Mouse (Mus musculus) spleen, adult 12 weeks (tissue): ENCODE measurements around the gene Eif4e2.
A peak's percentile ranks its signal among the peaks of the same experiment; 100 is the strongest.

ENCODE experiments used
- DNase-seq: peaks from one replicate; pipeline ENCODE4 v3.0.0; 2022; ENCODE audit warnings: low spot score

Gene Eif4e2

DNA sequence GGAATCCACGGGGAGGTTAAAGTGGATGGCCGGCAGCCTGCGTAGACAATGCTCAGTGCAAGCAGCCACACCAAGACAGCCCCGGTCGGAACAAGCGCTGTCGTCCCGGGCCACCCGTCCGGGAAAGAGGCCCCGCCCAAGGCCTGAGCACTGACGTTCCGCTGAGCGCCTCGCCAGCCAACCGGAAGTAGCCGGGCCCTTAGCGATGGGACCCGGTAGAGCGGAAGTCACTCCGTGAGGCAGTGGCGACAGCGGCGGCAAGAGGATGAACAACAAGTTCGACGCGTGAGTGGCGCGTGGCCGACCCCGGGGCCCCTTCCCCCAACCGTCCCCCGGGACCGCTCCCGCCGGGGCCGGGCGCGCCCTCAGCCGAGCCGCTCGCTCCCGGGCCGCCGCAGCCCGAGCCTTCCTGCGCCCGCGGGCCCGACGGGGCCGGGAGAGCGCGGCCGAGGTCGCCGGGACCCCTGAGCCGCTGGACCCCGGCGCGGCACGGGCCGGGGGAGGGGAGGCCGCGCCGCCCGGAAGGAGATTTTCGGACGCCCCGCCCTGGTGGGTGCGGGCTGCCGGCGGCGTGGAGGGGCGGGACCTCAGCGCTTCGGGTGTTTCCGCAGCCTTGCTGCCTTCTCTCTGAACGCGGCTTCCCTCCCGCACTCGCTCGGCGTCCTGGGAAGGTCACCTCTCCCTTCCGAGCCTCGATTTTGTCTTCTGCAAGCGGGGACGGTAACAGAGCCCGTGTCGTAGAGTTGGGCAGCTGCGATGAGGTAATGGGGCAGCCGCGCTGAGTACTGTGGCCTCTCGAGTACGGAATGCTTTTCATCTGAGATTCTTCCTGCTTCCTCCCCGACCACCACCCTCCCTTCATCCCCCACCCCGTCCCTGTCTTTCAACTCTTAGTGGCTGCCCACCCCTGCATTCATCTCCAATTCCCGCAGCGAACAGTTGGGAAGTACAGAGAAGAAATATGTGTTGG lies at the start of gene Eif4e2:
Eif4e2 (plus strand) TSS at position 180 of the 970 bp plus-strand sequence.
- peak; percentile 87 for DNase-seq

DNA sequence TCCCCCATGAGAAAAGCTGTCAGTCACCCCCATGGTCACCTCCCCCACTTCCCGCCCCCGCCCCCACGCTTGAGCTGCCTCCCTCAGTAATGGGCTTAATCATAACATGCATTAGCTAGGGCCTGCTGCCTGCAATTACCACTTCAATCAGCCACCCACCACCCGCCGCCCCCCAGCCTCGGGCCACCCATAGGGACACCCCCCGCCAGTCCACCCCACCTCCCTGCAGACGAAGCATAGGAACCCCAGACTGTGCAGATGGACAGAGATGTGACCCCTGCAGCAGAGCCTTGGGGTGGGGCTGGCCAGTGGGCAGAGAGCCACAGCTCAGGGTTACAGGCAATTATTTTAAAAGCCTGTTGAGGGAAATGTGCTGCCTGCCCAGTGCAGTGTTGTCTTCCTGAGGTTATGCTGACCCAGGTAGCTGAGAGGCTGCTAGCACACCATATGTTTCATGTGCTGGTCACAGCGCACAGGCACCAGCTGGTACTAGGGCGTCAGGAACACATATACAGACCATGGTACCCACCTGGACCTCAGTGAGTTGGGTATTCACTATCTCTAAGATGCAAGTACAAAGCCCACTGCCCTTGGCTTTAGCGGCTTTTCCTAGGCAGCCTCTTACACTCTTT lies 49.4 kb upstream of the Eif4e2 start:
- no peak for DNase-seq

DNA sequence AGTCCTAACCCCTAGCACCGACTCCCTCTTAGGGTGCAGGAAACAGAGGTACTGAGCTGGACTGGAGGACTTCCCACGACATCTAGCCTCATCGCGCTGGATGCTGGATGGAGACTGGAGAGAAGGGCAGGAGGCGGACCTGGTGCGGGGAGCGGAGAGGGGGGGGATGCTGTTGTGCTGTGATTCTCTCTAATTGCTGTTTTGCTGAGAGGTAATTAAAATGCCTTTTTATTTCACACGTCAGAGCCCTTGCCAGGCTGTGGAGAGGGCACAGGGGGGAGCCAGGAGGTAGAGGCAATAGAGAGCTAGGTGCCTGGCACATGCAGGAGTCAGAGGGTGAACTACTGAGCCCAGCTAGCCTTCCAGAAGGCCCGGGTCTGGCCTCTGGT lies 48.9 kb upstream of the Eif4e2 start:
- no peak for DNase-seq

DNA sequence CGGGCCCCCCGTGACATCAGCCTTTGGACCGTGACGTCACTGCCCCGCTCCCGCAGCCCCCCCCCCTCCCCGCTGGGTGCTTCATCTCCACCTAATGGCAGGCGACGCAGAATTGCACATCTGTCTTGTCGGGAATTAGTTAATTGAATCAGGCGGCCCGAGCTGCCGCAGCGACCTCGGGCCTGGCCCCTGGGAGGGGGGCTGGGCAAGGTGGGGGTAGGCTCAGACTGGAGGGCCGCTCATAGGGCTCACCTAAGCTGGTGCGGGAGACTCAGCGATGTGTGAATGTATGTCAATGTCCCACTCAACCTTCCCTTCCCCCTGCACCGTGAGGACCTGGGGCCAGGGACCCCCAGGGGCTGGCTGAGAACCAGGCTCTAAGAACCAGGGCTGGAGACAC lies 43.3 kb upstream of the Eif4e2 start:
- DNase-seq, result no peak

DNA sequence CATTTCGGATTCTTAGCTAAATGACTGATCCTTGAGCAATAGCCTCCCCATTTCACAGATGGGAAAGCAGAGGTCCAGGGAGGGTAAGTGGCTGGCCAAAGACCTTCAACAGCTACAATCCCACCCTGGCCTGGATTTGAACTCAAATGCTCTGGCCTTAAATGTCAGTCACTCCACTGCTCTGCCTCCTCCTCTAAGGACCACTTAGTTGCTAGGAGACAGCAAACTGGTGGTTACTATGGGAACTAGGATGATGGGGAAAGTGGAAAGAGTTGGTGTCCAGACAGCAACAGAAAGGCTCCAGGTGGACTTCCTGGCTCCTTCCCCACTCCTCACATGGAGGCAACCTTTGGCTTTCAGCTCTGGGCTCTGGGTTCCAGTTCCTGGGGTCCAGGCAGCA lies 42.4 kb upstream of the Eif4e2 start:
- DNase-seq, result no peak

DNA sequence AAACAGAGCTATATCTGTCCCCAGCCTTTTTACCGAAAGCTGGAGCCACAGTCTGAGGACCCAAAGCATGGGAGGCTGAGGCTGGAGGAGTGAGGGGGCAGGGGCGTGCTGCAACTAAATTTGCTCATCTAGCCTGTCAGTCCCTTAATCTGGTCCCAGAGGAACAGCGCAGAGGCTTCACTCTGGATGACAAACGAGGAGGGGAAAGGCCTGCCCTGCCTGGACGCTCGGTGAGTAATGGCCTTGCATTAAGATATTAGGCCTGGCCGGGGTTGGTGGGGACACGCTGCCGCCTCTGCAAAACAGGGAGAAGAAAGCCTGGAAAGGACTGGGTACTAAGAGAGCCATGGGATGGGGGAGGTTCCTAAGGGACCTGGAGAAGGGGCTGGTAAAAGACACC lies 41.4 kb upstream of the Eif4e2 start:
- no peak for DNase-seq

DNA sequence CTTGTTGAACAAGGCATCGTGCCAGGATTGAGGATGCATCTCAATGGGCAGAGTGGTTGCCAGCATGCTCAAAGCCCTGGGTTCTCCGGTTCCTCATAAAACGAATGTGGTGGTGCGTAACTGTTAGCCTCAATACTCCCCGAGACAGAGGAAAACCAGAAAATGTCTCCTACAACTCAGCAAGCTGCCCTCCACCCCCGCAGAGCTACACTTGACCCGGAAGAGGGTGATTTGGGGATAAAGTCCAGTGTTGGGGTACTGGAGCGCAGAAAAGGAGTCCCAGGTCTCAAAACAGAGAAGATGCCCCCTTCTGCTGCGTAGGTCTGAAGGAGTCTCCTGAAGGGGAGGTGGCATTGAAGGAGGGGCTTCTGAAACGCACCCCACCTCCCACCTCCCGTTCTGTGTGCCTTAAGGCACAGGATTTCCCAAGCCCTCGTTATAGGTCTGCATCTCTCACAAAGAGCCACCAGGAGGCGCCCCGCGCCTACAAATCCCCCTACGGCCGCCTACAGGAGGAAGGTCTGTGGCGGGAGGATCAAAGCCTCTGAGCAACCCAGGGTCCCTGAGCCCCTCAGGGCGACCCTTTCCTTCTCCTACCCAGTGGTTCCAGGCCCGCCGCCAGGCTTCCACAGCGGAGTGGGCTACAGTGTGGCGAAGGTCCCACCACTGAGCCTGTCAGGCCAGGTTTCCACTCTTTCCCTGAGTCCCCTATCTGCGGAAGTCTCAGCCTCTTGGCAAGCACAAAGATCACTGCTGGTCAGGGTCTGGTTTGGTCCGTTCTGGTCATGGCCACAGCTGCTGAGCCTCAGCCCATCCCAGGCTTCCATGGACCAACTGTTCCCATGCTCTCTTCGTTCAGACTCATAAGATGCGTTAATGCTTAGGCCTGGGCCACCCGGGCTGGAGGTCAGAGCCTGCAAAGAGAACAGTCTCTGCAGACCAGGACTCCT lies 39.4 kb upstream of the Eif4e2 start:
- DNase-seq, result no peak

DNA sequence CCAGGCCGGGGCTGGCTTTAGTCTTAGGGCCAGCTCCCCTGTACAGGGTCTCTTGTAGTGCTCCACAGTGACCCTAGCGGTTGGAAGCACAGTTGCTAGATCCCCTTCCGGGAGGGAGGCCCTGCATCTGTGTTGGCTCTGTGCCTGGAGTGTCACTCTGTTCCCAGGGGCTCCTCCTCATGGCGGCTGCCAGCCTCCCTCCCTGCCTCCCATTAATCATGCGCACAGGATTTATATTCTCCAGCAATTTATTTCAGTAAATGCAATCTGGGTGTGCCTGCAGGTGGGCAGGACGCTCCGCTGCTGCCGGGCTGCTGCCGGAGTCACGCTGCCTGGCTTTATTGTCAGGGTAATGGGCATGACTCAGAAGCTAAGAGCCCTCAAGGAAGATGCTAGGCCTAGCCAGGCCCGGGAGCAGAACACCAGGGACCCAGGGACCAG lies 37.8 kb upstream of the Eif4e2 start:
- DNase-seq, result no peak

DNA sequence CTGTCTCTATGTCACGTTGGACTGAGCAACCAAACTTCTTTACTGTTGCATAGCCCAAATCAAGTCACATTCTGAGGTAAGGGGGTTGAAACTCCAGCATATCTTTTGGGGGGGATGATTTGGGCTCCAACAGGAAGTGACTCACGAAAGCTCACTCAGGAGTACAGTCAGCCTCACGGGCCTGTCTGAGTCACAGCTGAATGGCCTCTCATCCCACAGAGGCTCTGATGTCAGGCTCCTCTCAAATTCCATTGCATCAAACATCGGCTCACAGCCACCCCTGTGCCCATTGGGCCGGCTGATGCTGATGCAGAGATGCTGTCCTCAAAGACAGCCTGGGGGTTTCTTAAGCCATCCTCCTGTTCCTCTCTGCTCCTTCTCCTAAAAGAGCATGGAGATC lies 32.8 kb upstream of the Eif4e2 start:
- no peak for DNase-seq

DNA sequence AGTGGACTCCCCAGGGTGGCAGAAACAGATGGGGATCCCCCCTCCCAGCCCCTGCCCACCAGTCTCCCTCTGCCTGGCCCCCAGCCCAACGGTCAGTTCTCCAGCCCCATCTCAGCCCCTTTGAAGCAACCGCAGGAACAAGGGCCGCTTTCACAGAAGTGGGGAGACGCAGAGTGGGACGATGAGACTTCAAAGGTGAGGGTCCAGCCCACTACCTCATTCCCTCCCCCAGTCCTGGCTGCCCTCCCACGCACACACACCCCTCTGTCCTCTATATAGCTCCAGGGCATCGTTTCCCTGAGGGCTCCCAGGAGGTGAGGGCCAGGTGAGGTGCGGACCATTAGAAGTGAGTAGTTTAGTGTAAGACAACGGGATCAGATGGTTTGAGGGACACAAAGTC lies 30.7 kb upstream of the Eif4e2 start, which contains the start of gene Prss56:
Prss56 (plus strand) TSS at position 301 of the 400 bp plus-strand sequence.
- no peak for DNase-seq

DNA sequence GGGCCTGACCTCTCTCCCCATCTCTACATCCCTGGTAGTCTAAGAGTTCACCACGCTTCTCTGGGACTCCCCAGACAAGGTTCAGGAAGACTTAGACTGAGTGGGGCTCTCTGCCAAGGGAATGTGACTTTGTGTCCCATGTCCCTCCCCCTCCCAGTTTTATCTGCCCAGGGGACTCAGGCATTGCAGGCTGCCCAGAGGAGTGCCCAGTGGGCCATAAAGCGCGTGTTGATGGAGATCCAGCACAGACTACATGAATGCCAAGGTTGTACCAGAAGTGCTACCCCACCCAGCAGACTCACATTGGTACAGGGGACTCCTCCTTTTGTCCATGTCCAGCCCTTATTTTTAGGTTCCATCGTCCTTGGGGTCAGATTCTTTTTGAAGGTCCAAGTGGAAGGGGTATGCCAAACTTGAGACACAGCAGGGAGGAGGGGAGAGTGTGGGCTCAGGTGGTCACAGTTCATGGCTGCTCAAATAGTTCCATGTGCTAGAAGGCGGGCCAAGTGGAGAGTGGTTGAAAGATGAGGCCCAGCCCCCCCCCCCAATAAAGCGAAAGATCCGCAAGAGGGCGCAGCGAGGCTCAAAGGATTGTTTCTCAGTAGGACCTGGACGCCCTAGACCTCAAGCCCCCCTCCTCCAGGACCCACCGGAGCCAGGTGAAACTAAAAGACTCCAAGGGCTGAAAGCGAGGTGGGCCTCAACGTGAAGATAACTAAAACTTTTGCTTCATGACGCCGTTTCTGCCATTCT lies 29.5 kb upstream of the Eif4e2 start:
- DNase-seq, result no peak

DNA sequence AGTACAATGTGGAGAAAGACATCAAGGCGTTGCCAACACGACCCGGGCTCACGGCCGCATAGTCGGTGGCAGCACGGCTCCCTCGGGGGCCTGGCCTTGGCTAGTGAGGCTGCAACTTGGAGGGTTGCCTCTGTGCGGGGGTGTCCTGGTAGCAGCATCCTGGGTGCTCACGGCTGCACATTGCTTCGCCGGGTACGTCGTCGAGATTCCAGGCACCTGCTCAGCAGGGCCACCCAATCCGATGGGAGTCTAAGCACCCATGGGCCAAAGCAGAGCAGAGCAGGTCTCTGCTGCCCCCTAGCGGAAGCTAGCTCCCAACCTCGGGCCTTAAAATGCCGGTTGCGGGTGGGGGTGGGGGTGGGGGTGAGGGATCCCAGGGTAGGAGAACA lies 29.0 kb upstream of the Eif4e2 start:
- peak; percentile 37 for DNase-seq

DNA sequence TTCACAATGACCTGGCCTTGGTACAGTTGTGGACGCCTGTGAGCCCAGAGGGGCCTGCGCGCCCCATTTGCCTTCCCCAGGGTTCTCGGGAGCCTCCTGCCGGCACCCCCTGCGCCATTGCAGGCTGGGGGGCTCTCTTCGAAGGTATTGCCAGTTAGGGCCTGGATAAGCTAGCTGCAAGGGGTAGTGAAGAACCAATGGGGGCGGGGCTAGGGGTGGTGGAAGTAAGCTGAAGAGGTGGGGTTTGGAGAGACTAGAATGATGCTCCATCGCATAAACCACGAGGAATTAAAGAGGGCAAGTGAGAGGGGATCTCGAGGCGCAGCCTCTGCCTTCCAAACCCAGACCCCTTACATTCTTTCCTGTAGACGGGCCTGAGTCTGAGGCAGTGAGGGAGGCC lies 28.2 kb upstream of the Eif4e2 start:
- no peak for DNase-seq

DNA sequence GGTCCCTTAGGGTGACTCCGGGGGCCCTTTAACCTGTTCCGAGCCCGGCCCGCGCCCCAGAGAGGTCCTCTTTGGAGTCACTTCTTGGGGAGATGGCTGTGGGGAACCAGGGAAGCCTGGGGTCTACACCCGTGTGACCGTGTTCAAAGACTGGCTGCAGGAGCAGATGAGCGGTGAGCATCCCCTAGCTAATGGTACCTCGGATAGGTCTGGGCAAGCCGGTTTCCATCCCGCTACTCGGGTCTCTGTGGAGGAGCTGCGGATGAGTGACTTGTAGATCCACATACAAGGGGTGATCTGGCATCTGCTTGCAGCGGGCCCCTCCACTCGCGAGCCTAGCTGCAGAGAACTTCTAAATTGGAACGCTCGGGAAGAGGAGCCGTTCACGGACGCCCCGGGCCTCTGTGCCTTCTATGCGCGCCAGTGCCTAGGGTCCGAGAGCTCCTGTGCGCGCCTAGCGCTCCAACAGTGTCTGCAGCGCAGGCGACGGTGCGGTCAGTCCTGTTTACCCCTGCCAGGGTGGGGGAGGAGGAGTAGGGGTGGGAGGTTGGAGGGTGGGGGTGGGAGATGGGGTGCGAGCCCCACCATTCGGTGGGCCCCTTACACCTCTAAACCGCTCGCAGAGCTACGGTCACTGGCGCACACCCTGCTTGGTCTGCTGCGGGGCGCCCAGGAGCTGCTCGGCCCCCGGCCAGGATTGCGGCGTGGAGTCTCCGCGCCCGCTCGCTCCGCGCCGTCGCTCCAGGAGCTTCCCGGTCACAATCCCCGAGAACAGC lies 27.3 kb upstream of the Eif4e2 start:
- DNase-seq, result no peak

DNA sequence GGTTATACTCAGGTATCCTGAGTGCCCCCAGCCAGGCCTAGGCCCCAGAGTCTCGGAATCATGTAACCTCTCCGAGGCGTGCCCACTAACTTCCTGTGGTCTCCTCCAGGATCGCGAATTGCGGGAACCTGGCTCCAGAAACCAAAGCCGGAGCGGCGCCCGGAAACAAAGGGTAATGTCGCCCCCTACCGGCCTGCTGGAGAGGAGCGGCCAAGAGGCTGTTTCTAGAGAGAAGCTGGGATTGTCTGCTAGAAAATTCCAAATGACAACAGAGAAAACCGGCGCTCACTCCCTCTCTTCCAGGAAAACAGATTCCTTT lies 26.7 kb upstream of the Eif4e2 start:
- DNase-seq, result peak; percentile 37

DNA sequence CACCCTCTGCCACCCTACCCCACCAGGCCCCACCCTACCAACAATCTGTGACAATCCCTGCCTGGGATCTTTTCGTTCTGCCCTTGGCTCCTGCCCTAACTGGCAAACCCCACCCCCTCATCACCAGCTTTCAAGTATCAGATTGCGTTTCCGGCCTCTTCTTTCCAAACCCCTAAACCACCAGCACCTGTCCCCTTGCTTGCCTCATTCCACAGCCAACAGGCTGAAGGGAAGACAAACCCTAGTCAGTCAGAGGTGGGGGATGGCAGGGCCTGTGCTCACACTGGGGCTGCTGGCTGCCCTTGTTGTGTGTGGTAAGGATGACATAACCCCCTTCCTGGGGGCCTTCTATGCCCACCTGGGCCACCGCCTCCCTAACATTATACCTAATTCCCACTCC lies 23.3 kb upstream of the Eif4e2 start, which contains the start of gene Chrnd:
Chrnd (plus strand) TSS at position 179 of the 400 bp plus-strand sequence.
- DNase-seq, result no peak

DNA sequence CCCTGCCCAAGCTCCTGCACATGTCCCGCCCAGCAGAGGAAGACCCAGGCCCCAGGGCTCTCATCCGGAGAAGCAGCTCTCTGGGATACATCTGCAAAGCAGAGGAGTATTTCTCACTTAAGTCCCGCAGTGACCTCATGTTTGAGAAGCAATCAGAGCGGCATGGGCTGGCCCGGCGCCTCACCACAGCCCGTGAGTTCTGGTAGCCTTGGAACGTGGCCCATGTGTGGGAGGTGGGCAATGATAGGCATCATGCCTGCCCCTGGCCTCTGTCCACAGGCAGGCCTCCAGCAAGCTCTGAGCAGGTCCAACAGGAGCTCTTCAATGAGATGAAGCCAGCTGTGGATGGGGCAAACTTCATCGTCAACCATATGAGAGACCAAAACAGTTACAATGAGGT lies 16.4 kb upstream of the Eif4e2 start:
- no peak for DNase-seq

DNA sequence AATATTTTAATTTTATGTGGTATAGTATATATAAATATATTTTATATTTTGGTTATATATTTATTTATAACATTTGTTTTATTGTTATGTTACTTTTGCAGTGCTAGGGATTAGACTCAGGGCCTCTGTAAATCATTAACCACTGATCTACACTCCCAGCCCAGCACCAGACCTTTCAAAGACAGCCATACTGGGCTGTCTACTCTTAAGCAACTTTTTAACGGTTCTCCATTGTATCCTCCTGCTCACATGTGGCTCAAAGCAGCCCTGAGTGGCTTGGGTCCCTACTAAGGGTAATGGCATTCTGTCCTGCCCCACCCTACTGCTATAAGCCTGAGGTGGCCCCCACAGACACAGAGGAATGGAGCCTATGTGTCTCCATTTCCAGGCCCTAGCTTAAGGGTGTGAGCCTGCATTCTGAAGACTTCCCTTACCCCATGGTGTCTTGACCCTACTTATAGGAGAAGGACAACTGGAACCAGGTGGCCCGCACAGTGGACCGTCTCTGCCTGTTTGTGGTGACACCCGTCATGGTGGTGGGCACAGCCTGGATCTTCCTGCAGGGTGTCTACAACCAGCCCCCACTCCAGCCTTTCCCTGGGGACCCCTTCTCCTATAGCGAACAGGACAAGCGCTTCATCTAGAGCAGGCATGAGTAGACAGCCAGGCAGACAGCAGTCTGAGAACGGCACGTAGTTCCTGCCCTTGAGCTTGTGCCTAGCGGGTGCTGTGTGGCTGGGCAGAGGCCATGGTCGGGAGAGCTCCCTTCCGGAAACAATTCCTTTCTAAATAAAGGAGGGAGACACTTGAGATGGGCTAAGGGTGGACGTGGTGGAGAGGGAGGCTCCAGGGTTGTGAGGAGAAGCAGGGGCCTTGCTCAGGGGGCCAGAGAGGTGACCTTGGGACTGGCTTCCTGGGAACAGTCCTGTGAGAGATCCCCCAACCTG lies 15.3 kb upstream of the Eif4e2 start:
- DNase-seq, result no peak

DNA sequence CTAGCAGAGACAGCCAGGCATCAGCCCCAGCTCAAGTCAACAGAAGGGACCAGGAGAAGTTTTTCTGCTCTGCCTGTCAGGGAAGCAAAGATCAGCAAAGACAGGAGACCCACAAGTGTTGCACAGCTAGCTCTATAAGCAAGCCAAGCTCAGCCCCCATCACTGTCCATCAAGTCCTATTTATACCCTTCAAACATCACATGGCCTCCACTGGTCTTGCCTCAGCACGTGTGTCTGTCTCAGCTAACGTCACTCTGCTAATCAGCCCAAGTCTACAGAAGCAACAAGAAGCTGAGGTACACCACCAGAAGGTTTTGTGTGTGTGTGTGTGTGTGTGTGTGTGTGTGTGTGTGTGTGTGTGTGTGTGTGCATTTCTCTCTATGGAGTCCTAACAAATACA lies 12.9 kb upstream of the Eif4e2 start:
- DNase-seq, result no peak

DNA sequence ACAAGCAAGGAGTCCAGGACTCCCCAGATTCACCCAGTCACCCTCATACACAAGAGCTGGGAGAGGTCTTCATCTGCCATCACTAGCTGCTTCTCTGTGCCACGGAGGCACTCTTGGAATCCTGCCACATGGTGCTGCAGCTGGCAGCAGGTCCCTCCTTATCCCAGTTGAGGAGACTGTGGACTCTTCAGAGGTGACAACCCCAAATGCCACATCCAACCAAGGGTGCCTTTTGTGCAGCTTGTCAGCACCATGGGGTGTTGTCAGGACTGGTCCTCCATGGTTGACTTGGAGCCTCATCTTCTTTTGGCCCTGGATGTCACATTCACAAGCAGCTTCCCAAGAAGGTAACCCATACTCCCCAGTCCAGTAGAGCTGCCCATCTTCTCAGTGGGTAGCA lies 11.9 kb upstream of the Eif4e2 start:
- no peak for DNase-seq
